Mouse (Mus musculus) frontal cortex, postnatal 14 days (tissue): ENCODE measurements around the gene Gm10065.
"Not testable (repeated sequence)": the region's sequence is repeated elsewhere in the genome, so short reads cannot be mapped to it uniquely, and the experiment has no call there.

ENCODE experiments used
- DNase-seq, 2 experiments: peaks; one replicate each; pipeline ENCODE4 v3.0.0; 2022; ENCODE audit warnings: low spot score in 2 of 2

Gene Gm10065

DNA sequence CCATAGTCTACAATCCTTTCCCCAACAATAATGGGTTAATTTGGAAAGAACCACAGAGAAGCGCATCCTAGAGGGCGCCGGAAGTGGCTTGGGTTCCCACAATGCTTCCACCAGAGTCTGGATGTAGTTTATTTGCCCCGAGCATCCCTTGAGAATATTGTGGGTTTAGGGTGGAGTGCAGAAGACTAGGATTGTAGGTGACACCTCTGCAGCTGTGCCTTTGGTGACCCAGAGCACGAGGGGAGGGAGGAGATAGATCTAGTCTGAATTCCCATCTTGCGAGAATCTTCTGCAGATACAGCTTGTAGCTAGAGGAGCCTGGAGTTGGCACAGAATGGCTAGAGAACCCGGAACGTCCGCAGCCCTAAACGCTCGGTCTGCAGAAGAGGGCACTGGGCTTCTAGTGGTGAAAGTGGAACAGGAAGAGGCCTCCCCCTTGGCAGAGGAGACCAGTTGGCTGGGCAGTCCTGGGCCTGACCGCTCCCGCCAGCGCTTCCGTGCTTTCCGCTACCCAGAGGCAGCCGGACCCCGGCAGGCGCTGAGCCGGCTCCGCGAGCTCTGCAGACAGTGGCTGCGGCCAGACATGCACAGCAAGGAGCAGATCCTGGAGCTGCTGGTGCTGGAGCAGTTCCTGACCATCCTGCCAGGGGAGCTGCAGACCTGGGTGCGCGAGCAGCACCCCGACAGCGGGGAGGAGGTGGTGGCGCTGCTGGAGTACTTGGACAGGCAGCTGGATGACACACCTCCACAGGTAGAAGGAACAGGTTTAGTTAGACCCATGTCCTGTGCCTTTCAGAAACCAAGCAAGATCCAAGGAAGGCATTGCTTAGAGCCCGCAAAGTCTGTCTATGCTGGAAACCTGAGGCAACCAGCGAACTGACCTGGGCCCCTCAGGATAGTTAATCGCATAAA is at the start of gene Gm10065, which contains the start of gene Zkscan4:
TSS of gene Gm10065 (minus strand) at position 683 of the 912 bp plus-strand sequence.
TSS of gene Zkscan4 (plus strand) at position 149 of the 912 bp plus-strand sequence.
- peak; percentile 62 to 70 for DNase-seq

DNA sequence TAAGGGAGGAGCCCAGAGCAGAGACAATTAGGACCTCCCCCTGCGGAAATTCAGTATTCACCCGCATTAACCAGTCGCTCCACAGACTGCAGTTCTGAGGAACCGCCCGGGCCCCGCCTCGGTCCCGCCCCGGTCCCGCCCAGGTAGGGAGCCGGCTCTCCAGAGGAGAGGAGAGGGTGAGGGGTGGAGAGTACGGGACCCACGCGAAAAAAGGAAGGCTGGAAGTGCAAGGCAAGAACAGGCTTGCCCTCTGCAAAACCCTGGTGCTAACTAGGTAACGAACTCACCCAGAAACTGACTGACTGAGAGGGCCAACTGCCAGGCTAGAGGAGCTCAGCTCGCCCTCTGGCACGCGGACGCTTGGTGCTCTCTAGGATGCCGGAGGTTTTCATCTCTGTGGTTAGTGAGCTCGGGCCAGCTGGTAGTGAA is 27.0 kb upstream of the Gm10065 start:
- DNase-seq = peak; percentile 35 to 63

- DNase-seq = no peak
Measured at GRCm38 (mm10) chr13:21502296-21502695, 23.1 kb upstream of the Gm10065 start.

- not testable (repeated sequence) for DNase-seq
Measured at GRCm38 (mm10) chr13:21501182-21501581, 21.9 kb upstream of the Gm10065 start, which contains the start of gene Gm11273. Gene Gm11273 (minus strand): TSS chr13:21501418.

- DNase-seq = no peak
Measured at GRCm38 (mm10) chr13:21495080-21495479, 15.8 kb upstream of the Gm10065 start, which contains the start of gene AK157302. Gene AK157302 (plus strand): TSS chr13:21495223.

GRCm38 (mm10) chr13:21492847-21493246 is 13.6 kb upstream of the Gm10065 start:
- DNase-seq = no peak

- no peak for DNase-seq
Measured at GRCm38 (mm10) chr13:21486881-21487280, 7.6 kb upstream of the Gm10065 start.

GRCm38 (mm10) chr13:21472427-21472826 is 6.8 kb downstream of the Gm10065 start:
- DNase-seq = no peak

DNA sequence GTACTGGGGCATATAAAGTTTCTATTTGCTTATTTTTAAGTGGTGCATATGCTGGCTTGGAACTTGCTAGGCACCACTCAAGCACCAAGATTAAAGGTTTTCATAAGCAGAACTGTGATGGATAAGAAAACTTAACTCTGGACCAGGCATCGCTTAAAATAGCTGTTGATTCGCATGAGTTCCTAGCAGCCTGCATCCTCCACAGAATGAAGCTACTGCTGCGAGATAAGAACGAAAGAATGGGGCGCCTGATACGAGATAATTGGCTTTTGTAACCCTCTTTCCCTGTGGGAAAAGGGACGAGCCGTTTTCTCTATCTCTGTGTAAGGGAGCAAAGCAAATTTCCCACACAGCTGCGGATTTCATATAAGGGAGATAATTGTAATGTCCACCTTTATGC is 10.1 kb downstream of the Gm10065 start:
- DNase-seq = no peak

- peak; percentile 31 to 45 for DNase-seq
Measured at GRCm38 (mm10) chr13:21468061-21469019, 10.9 kb downstream of the Gm10065 start, which contains the start of gene Nkapl. Gene Nkapl (minus strand): TSS chr13:21468509.

DNA sequence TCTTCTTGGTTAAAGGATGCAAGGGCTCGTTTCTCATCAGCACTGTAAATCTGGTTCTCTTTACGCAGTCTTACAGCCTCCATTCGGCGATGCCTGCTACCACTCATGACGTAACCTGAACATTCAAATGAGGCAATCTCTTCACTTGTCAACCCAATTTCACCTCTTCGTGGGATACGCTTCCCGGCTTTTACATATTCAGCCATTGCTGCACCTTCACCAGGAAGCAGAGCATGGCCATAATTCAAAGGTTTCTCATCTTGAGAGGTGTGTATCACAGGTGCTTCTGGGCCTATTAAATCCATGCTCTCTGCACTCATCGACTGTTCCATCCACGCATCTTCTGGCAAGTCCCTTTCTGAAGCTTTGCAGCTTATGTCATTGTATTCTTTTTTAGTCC is 11.9 kb downstream of the Gm10065 start:
- no peak for DNase-seq

DNA sequence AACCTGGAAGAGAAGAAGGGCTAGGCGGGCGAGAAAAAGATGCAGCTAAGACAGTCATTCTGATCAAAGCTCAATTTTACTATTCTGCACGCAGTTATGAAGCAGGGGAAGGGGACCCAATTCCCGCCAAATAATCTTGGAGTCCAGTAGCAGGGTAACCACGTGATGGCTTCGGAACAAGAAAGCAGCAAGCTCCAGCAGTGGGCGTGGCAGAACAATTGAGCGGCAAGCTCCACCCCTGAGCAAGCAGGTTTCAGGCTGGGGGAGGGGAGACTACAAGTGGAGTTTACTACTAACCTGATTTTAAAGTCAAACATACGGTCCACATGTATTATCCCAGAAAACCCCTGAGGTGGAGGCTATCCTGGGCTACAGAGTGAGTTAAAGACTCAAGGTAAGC is 16.7 kb downstream of the Gm10065 start:
- not testable (repeated sequence) for DNase-seq

GRCm38 (mm10) chr13:21456347-21456746 is 22.9 kb downstream of the Gm10065 start:
- no peak for DNase-seq

DNA sequence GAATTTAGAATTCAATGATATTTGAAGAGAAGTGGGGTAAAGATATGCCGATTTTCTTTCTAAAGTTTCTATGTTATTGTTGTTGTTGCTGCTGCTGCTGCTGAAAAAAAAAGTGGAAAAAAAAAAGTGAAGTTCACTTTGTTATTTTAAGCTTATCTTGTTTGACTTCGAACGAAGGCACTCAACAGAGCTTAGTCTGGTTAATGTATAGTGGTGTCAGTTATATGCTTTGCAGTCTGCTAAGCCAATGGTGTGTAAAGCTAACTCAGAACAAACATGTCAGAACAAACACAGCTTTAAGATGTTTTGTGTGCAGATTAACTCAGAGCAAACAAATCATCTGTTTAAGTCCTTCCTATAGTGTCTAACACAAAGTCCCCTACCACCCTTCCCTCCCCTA is 25.1 kb downstream of the Gm10065 start:
- no peak for DNase-seq

DNA sequence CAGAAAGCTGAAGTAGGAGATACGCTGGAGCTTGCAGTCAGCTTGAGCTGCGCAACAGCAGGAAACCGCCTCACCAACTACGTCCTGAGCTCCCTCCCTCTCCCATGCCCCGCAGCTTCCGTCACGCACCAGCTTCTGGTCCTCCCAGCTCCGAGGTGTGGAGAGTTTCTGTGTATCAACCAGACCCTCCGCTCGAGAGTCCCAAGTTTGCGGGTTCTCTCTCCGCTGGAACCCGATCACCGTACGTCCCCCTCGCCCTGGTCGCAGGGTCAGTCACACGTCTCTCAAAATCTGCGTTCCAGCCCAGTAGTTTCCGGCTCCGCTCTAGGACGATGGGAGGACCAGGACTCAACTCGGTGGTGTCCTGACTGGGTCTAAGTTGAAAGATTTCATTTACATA is 25.8 kb downstream of the Gm10065 start, which contains the start of gene Zscan26:
TSS of gene Zscan26 (minus strand) at position 282 of the 400 bp plus-strand sequence.
- peak; percentile 66 to 68 for DNase-seq

DNA sequence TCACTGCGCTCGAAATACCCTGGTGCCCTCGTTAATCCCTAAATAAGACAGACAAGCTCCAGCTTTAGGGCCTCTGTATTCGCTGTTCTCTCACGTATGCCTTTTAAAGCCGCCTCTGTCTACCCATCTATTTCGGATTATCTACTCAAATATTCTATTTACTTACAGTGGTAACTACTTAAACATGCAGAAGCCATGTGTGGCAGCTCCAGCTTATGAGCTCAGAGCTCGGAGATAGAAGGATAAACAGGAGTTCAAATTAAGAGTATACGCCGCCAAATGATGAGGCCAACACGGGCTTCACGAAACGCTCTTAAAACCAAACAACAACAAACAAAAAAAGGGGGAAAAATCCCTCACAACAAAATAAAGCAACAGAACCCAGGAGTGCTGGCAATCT is 26.2 kb downstream of the Gm10065 start:
- DNase-seq = no peak

DNA sequence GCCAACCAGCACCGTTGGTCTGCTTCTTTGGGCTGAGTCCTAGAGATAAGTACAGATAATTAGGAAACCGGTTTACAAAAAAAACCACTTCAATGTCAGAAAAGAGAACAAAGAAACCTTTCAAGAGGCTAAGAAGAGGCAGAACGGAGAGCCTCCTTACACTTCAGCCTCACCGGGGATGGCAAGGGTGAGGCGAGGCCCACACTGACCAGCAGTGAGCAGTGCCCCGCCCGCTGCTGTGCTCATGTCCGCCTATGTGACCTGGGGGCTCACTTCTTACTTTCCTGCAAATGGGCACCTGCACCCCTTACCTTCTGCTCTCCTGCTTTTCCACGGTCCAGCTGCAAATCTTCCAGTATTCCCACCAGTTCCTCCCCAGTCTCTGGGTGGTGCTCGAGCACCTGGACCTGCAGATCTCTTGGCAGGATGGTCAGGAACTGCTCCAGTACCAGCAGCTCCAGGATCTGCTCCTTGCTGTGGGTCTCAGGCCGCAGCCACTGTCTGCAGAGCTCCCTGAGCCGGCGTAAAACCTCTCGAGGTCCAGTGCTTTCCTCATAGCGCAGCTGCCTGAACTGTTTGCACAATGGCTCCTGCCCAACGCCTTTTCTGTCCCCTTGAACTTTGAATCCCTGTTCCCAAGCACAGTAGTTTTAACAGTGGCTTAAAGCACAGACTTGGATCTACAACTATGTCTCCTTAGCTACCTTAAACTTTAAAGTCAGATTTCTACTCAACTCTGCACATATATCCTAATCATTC is 31.2 kb downstream of the Gm10065 start:
- DNase-seq = no peak

GRCm38 (mm10) chr13:21446796-21447195 is 32.4 kb downstream of the Gm10065 start:
- no peak for DNase-seq

- DNase-seq = no peak
Measured at GRCm38 (mm10) chr13:21441207-21441572, 38.1 kb downstream of the Gm10065 start.

GRCm38 (mm10) chr13:21440503-21441206 is 38.6 kb downstream of the Gm10065 start, which contains the start of gene Pgbd1:
Gene Pgbd1 (minus strand): TSS chr13:21441058.
- DNase-seq = peak; percentile 61 to 66
